Mouse (Mus musculus) liver, adult (tissue): Measurements from ENCODE around the gene Capg.

Experiments used
- GATA4 ChIP-seq: IDR thresholded peaks from 2 replicates; pipeline ENCODE4 v1.6.1; 2014; ENCODE audit warnings: mild to moderate bottlenecking, low read length; ENCODE audit not compliant: insufficient replicate concordance

Capg gene

GRCm38 (mm10) chr6:72544283-72544987, at the start of gene Capg:
Gene Capg, plus strand, starts transcription at chr6:72544391.
- no peak for TF ChIP-seq GATA4

GRCm38 (mm10) chr6:72498950-72499349, 45.2 kb upstream of the Capg start:
- TF ChIP-seq GATA4: no peak

- TF ChIP-seq GATA4: no peak
Measured at GRCm38 (mm10) chr6:72503309-72503708, 40.9 kb upstream of the Capg start.

GRCm38 (mm10) chr6:72503939-72504338, 40.3 kb upstream of the Capg start:
- TF ChIP-seq GATA4: no peak

- no peak for TF ChIP-seq GATA4
Measured at GRCm38 (mm10) chr6:72506104-72506503, 38.1 kb upstream of the Capg start.

- TF ChIP-seq GATA4: no peak
Measured at GRCm38 (mm10) chr6:72508596-72508995, 35.6 kb upstream of the Capg start.

- TF ChIP-seq GATA4: no peak
Measured at GRCm38 (mm10) chr6:72509872-72510435, 34.2 kb upstream of the Capg start.

GRCm38 (mm10) chr6:72510686-72511421, 33.3 kb upstream of the Capg start:
- peak; percentile 44; the same call in 1 of the 2 replicates for TF ChIP-seq GATA4

GRCm38 (mm10) chr6:72512386-72513070, 31.7 kb upstream of the Capg start:
- TF ChIP-seq GATA4: peak; percentile 84

GRCm38 (mm10) chr6:72513071-72513440, 31.1 kb upstream of the Capg start:
- TF ChIP-seq GATA4: no peak

GRCm38 (mm10) chr6:72515644-72516043, 28.5 kb upstream of the Capg start:
- TF ChIP-seq GATA4: no peak

GRCm38 (mm10) chr6:72518842-72519241, 25.3 kb upstream of the Capg start:
- TF ChIP-seq GATA4: no peak

- no peak for TF ChIP-seq GATA4
Measured at GRCm38 (mm10) chr6:72519303-72519702, 24.9 kb upstream of the Capg start.

GRCm38 (mm10) chr6:72519892-72520663, 24.1 kb upstream of the Capg start:
- TF ChIP-seq GATA4: no peak

GRCm38 (mm10) chr6:72520904-72521303, 23.3 kb upstream of the Capg start:
- TF ChIP-seq GATA4: no peak

GRCm38 (mm10) chr6:72521607-72522006, 22.6 kb upstream of the Capg start, which contains the start of gene Sh2d6:
Gene Sh2d6, minus strand, starts transcription at chr6:72521707.
- no peak for TF ChIP-seq GATA4
